Mouse (Mus musculus): ENCODE results near the gene Spata1. TPM values are rescaled to one million over a fixed set of nuclear protein-coding genes. Genes with fewer than 3 reads are reported as not detected.

The Spata1 gene
- total and polyA plus RNA-seq, 3 experiments = 1.2 to 2.3 (median 1.4) TPM

DNA sequence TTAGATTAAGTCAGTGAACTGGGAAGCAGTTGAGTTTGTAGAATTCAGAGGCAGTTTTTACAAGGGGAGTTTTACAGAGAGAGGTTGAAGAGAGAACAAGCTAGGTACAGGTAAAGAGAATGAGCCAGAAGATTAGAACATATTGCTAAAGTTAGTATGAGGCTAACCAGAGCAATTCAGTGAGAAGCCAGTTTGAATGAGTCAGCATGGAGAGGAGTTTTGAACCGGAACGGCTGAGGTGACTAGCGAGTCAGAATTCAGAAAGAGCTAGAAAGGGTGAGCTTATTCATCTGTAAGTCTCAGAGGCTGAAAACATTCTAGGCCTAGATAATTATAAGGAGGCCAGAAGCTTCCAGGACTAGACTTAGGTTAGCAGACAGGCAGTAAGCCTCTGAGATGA is 25.1 kb downstream of the Spata1 start:
- Histone ChIP-seq H3K27me3 (ENCODE audit: control insufficient read depth, insufficient read depth, low read length) (no peaks in the 10 kb centered on the region), H3K4me1 (ENCODE audit: control insufficient read depth, insufficient read depth, low read length) (no peaks in the 10 kb centered on the region), H3K9ac (ENCODE audit: low read depth, low read length) (no peak overlapping the region), H3K79me2 (replicated peaks; ENCODE audit: control insufficient read depth, insufficient read depth, low read length) (no peaks in the 10 kb centered on the region), H3K36me3 (ENCODE audit: control insufficient read depth, insufficient read depth, low read length) (no peaks in the 10 kb centered on the region), H3K27ac (no peak overlapping the region), H3K4me3 (no peak overlapping the region)
- intact Hi-C loops (cut with DNase I) = no loop called here
- DNase-seq = no peak
- WGBS = 91% methylated on average over 3 of the region's 3 CpGs
- TF ChIP-seq POLR2A (IDR thresholded peaks at IDR 0.05; ENCODE audit: insufficient read depth, low read depth, low read length) = no peak
- TF ChIP-seq EP300 (IDR thresholded peaks at IDR 0.05; ENCODE audit: insufficient read depth, low read depth, low read length) = no peak
- TF ChIP-seq CTCF (IDR thresholded peaks at IDR 0.05) = no peak

GRCm38 (mm10) chr3:146473741-146474140 is 25.8 kb downstream of the Spata1 start:
- no peak overlapping the region for H3K27ac ChIP-seq
- H3K27me3 ChIP-seq (ENCODE audit: control insufficient read depth, insufficient read depth, low read length) = no peaks in the 10 kb centered on the region
- no peaks in the 10 kb centered on the region for H3K79me2 ChIP-seq (replicated peaks; ENCODE audit: control insufficient read depth, insufficient read depth, low read length)
- DNase-seq = no peak
- H3K36me3 ChIP-seq (ENCODE audit: control insufficient read depth, insufficient read depth, low read length) = no peaks in the 10 kb centered on the region
- intact Hi-C loops (cut with DNase I) = no loop called here
- no peak overlapping the region for H3K9ac ChIP-seq (ENCODE audit: low read depth, low read length)
- H3K4me3 ChIP-seq = no peak overlapping the region
- H3K4me1 ChIP-seq (ENCODE audit: control insufficient read depth, insufficient read depth, low read length) = no peaks in the 10 kb centered on the region
- TF ChIP-seq POLR2A (IDR thresholded peaks at IDR 0.05; ENCODE audit: insufficient read depth, low read depth, low read length) (no peak), EP300 (IDR thresholded peaks at IDR 0.05; ENCODE audit: insufficient read depth, low read depth, low read length) (no peak), CTCF (IDR thresholded peaks at IDR 0.05) (no peak)

GRCm38 (mm10) chr3:146472657-146473056 is 26.9 kb downstream of the Spata1 start:
- Histone ChIP-seq H3K79me2 (replicated peaks; ENCODE audit: control insufficient read depth, insufficient read depth, low read length) (no peaks in the 10 kb centered on the region), H3K27me3 (ENCODE audit: control insufficient read depth, insufficient read depth, low read length) (no peaks in the 10 kb centered on the region), H3K4me1 (ENCODE audit: control insufficient read depth, insufficient read depth, low read length) (no peaks in the 10 kb centered on the region), H3K9ac (ENCODE audit: low read depth, low read length) (no peak overlapping the region), H3K27ac (no peak overlapping the region), H3K36me3 (ENCODE audit: control insufficient read depth, insufficient read depth, low read length) (no peaks in the 10 kb centered on the region), H3K4me3 (no peak overlapping the region)
- no peak for TF ChIP-seq POLR2A (IDR thresholded peaks at IDR 0.05; ENCODE audit: insufficient read depth, low read depth, low read length)
- TF ChIP-seq EP300 (IDR thresholded peaks at IDR 0.05; ENCODE audit: insufficient read depth, low read depth, low read length) = no peak
- no peak for TF ChIP-seq CTCF (IDR thresholded peaks at IDR 0.05)
- intact Hi-C loops (cut with DNase I) = no loop called here
- no peak for DNase-seq
- WGBS = 87% methylated on average over 4 of the region's 4 CpGs

DNA sequence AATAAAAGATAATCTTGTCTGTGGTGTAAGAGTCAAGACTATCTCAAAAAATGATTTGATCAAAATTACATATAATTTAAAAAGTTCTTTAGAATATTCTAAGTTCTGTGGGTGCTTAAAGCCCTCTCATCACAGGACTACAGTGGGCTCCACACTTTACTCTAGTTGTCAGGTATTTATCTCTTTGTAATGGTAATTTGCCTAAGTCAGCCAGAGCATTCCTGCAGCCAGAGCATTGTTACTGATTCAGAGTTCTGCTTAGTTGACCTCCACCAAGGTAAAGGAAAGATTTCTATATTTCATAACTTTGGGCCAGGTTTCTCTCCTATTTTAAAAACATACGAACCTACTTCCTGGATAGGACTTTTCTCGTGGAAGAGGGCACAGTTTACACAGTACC is 30.3 kb downstream of the Spata1 start:
- intact Hi-C loops (cut with DNase I) = no loop called here
- WGBS = 71% methylated on average over 2 of the region's 2 CpGs
- Histone ChIP-seq H3K4me1 (ENCODE audit: control insufficient read depth, insufficient read depth, low read length) (no peaks in the 10 kb centered on the region), H3K27ac (no peak overlapping the region), H3K9ac (ENCODE audit: low read depth, low read length) (no peak overlapping the region), H3K4me3 (no peak overlapping the region), H3K79me2 (replicated peaks; ENCODE audit: control insufficient read depth, insufficient read depth, low read length) (no peaks in the 10 kb centered on the region), H3K27me3 (ENCODE audit: control insufficient read depth, insufficient read depth, low read length) (no peaks in the 10 kb centered on the region), H3K36me3 (ENCODE audit: control insufficient read depth, insufficient read depth, low read length) (no peaks in the 10 kb centered on the region)
- TF ChIP-seq POLR2A (IDR thresholded peaks at IDR 0.05; ENCODE audit: insufficient read depth, low read depth, low read length) = no peak
- no peak for TF ChIP-seq CTCF (IDR thresholded peaks at IDR 0.05)
- no peak for TF ChIP-seq EP300 (IDR thresholded peaks at IDR 0.05; ENCODE audit: insufficient read depth, low read depth, low read length)
- DNase-seq = no peak

DNA sequence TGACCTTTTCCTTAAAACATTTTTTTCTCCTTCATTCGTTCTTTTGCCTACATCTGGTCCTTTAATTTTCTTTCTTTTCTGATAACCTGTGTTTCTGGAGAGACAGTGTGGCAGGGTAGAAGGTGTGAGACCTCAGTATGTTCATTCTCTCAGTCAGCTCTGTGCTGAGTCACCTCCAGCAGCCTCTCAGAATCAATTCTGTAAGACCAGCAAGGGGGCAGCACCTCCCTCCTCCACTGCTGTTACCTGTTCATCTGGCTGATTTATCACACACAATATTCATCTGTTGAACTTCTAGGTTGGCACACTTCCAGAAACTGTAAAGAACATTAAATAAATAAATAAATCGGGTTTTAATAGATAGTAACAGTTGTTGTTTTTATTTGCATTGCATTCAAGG is 36.6 kb downstream of the Spata1 start:
- no peak overlapping the region for H3K4me3 ChIP-seq
- H3K36me3 ChIP-seq (ENCODE audit: control insufficient read depth, insufficient read depth, low read length) = no peaks in the 10 kb centered on the region
- H3K79me2 ChIP-seq (replicated peaks; ENCODE audit: control insufficient read depth, insufficient read depth, low read length) = no peaks in the 10 kb centered on the region
- no peak overlapping the region for H3K9ac ChIP-seq (ENCODE audit: low read depth, low read length)
- no peak for DNase-seq
- H3K4me1 ChIP-seq (ENCODE audit: control insufficient read depth, insufficient read depth, low read length) = no peaks in the 10 kb centered on the region
- no peak for TF ChIP-seq POLR2A (IDR thresholded peaks at IDR 0.05; ENCODE audit: insufficient read depth, low read depth, low read length)
- no peak for TF ChIP-seq EP300 (IDR thresholded peaks at IDR 0.05; ENCODE audit: insufficient read depth, low read depth, low read length)
- peak; percentile 23; the same call in 1 of the 2 replicates for TF ChIP-seq CTCF (IDR thresholded peaks at IDR 0.05)
- no peak overlapping the region for H3K27ac ChIP-seq
- intact Hi-C loops (cut with DNase I) = no loop called here
- WGBS = 45% methylated on average over 2 of the region's 2 CpGs
- no peaks in the 10 kb centered on the region for H3K27me3 ChIP-seq (ENCODE audit: control insufficient read depth, insufficient read depth, low read length)

DNA sequence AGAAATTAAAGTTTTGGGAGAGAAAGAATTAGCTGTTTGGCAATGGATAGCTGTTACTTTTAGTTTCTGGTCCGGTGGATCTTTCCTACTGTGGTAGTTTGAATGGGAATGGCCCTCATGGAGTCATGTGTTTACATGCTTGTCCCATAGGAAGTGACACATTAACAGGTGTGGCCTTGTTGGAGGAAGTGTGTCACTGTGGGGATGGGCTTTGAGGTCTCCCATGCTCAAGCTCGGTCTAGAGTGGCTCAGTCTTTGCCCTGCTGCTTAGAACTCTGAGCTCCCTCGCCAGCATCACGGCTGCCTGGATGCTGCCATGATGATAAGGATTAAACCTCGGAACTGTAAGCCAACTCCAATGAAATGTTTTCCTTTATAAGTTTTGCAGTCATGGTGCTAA is 48.2 kb downstream of the Spata1 start:
- H3K79me2 ChIP-seq (replicated peaks; ENCODE audit: control insufficient read depth, insufficient read depth, low read length) = no peaks in the 10 kb centered on the region
- H3K4me1 ChIP-seq (ENCODE audit: control insufficient read depth, insufficient read depth, low read length) = peaks cover 2% of the 10 kb centered on the region; the same call in 1 of the 2 replicates
- no peaks in the 10 kb centered on the region for H3K27me3 ChIP-seq (ENCODE audit: control insufficient read depth, insufficient read depth, low read length)
- no peaks in the 10 kb centered on the region for H3K36me3 ChIP-seq (ENCODE audit: control insufficient read depth, insufficient read depth, low read length)
- no peak overlapping the region for H3K27ac ChIP-seq
- DNase-seq = no peak
- TF ChIP-seq POLR2A (IDR thresholded peaks at IDR 0.05; ENCODE audit: insufficient read depth, low read depth, low read length) = no peak
- no peak for TF ChIP-seq EP300 (IDR thresholded peaks at IDR 0.05; ENCODE audit: insufficient read depth, low read depth, low read length)
- TF ChIP-seq CTCF (IDR thresholded peaks at IDR 0.05) = no peak
- WGBS = 79% methylated on average over 5 of the region's 5 CpGs
- intact Hi-C loops (cut with DNase I) = loop anchor here (2.0 to 5.0 kb wide), 2 partner anchors 47 to 71 kb away; partner anchors contain the start of genes Rpf1 and Ssx2ip
- H3K9ac ChIP-seq (ENCODE audit: low read depth, low read length) = no peak overlapping the region
- no peak overlapping the region for H3K4me3 ChIP-seq
